Mouse (Mus musculus) hindlimb bud, embryonic 11.5 days (tissue): ENCODE data around the gene Kirrel2.
A peak's percentile ranks its signal among the peaks of the same experiment; 100 is the strongest.

ENCODE experiments used
- DNase-seq: peaks from one replicate; pipeline ENCODE4 v3.0.0-alpha.2; 2012; ENCODE audit warnings: low read depth, low spot score; ENCODE audit errors: extremely low spot score

The Kirrel2 gene

GRCm38 (mm10) chr7:30453327-30453726 is 4.2 kb downstream of the Kirrel2 start:
- no peak for DNase-seq

- no peak for DNase-seq
Observed at GRCm38 (mm10) chr7:30450241-30450640, 7.2 kb downstream of the Kirrel2 start.

GRCm38 (mm10) chr7:30444971-30445751 is 12.3 kb downstream of the Kirrel2 start, which contains the start of gene Aplp1:
TSS of gene Aplp1 (minus strand) at chr7:30445535.
- no peak for DNase-seq

GRCm38 (mm10) chr7:30444154-30444970 is 13.1 kb downstream of the Kirrel2 start:
- no peak for DNase-seq

- DNase-seq, result no peak
Observed at GRCm38 (mm10) chr7:30443696-30444095, 13.8 kb downstream of the Kirrel2 start.

- DNase-seq, result no peak
Observed at GRCm38 (mm10) chr7:30440697-30441096, 16.8 kb downstream of the Kirrel2 start.

- no peak for DNase-seq
Observed at GRCm38 (mm10) chr7:30439734-30440133, 17.8 kb downstream of the Kirrel2 start.

GRCm38 (mm10) chr7:30436879-30437278 is 20.6 kb downstream of the Kirrel2 start:
- no peak for DNase-seq

GRCm38 (mm10) chr7:30435156-30435555 is 22.3 kb downstream of the Kirrel2 start:
- no peak for DNase-seq

GRCm38 (mm10) chr7:30434701-30435100 is 22.8 kb downstream of the Kirrel2 start:
- no peak for DNase-seq

- no peak for DNase-seq
Observed at GRCm38 (mm10) chr7:30434238-30434637, 23.3 kb downstream of the Kirrel2 start.

- no peak for DNase-seq
Observed at GRCm38 (mm10) chr7:30431793-30432192, 25.7 kb downstream of the Kirrel2 start.

GRCm38 (mm10) chr7:30430191-30430590 is 27.3 kb downstream of the Kirrel2 start:
- DNase-seq, result no peak

GRCm38 (mm10) chr7:30429327-30429726 is 28.2 kb downstream of the Kirrel2 start:
- no peak for DNase-seq

- DNase-seq, result no peak
Observed at GRCm38 (mm10) chr7:30423071-30423641, 34.3 kb downstream of the Kirrel2 start.

GRCm38 (mm10) chr7:30422560-30422959 is 34.9 kb downstream of the Kirrel2 start:
- no peak for DNase-seq

- DNase-seq, result peak; percentile 33
Observed at GRCm38 (mm10) chr7:30421890-30422435, 35.5 kb downstream of the Kirrel2 start.

- no peak for DNase-seq
Observed at GRCm38 (mm10) chr7:30421175-30421889, 36.2 kb downstream of the Kirrel2 start, which contains the start of gene Nfkbid. TSS of gene Nfkbid (plus strand) at chr7:30421732.

- DNase-seq, result no peak
Observed at GRCm38 (mm10) chr7:30420673-30421072, 36.8 kb downstream of the Kirrel2 start.
